Mouse (Mus musculus): ENCODE results near the gene En1. TPM values are rescaled to one million over a fixed set of nuclear protein-coding genes. Genes with fewer than 3 reads are reported as not detected.
A peak's percentile ranks its signal among the peaks of the same experiment; 100 is the strongest.

The En1 gene
- polyA plus RNA-seq, 1 experiment from 2014 or later = not detected

DNA sequence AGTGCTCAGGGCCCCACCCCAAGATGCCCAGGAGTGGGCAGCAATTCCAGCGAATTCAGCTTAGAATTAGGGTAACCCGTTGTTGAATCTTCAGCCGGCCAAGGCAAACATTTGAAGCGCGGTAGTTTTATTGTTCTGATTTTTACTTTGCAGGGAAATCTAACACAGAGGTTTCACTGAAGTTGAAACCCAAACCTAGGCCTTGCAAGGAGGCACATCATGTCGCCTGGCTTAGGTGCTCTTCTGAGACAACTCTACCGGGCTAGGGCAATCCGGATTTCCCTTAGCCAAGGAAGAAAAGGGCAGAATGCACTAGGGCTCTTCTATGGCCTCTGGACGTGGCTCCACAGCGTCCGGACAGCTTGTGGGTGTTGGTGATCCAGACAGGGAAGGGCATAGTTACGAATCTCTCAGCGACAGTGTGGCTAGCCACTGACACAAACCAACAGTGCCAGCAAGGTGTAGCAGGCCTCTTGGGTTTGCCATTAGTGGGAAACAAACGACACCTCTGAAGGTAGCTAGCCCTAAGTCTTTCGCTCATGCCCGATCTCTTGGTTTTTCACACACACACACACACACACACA lies 873 bp upstream of the En1 start:
- H3K27me3 ChIP-seq = peaks cover 100% of the 10 kb centered on the region
- ATAC-seq (ENCODE audit: insufficient read depth) = no peak
- no peaks in the 10 kb centered on the region for H3K9me3 ChIP-seq (replicated peaks)
- 4% methylated on average over 16 of the region's 16 CpGs for WGBS (ENCODE audit: insufficient replicate concordance)
- no peak overlapping the region for H3K9ac ChIP-seq
- H3K27ac ChIP-seq (replicated peaks) = no peak overlapping the region
- no peak overlapping the region for H3K4me3 ChIP-seq (replicated peaks)
- peaks cover 13% of the 10 kb centered on the region for H3K4me1 ChIP-seq (replicated peaks)
- no peaks in the 10 kb centered on the region for H3K36me3 ChIP-seq (replicated peaks)
- H3K4me2 ChIP-seq = no peak overlapping the region

DNA sequence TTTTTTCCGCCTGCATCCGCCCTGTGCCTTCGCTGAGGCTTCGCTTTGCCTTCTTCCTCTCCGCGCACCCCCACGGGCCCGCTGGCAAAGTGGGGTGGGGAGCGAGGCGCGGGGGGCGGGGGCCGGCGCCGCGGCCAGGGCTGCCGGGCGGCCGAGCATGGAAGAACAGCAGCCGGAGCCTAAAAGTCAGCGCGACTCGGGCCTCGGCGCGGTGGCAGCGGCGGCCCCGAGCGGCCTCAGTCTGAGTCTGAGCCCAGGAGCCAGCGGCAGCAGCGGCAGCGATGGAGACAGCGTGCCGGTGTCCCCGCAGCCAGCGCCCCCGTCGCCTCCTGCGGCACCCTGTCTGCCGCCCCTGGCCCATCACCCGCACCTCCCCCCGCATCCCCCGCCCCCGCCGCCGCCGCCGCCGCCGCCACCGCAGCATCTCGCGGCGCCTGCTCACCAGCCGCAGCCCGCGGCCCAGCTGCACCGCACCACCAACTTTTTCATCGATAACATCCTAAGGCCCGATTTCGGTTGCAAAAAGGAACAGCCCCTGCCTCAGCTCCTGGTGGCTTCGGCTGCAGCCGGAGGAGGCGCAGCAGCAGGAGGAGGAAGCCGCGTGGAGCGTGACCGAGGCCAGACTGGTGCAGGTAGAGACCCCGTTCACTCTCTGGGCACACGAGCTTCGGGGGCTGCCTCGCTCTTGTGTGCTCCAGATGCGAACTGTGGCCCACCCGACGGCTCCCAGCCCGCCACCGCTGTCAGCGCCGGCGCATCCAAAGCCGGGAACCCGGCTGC lies 848 bp downstream of the En1 start:
- ATAC-seq (ENCODE audit: insufficient read depth) = no peak
- Histone ChIP-seq H3K27ac (replicated peaks) (no peak overlapping the region), H3K4me3 (replicated peaks) (peak overlapping the region; percentile 38), H3K9me3 (replicated peaks) (no peaks in the 10 kb centered on the region), H3K9ac (no peak overlapping the region), H3K4me2 (peak overlapping the region; percentile 56), H3K4me1 (replicated peaks) (peaks cover 13% of the 10 kb centered on the region), H3K36me3 (replicated peaks) (no peaks in the 10 kb centered on the region), H3K27me3 (peaks cover 100% of the 10 kb centered on the region)
- under 1% methylated on average over 82 of the region's 83 CpGs for WGBS (ENCODE audit: insufficient replicate concordance)

DNA sequence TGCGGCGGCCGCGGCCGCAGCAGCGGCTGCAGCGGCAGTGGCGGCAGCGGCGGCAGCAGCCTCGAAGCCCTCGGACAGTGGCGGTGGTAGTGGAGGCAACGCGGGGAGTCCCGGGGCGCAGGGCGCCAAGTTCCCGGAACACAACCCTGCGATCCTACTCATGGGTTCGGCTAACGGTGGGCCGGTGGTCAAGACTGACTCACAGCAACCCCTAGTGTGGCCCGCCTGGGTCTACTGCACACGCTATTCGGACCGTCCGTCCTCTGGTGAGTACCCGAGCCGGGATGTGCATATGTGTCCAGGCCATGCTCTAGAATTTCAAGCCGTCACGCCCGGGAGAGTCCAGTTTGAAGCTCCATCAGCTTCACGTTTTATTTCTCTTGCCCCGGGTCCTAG lies 1.4 kb downstream of the En1 start:
- Histone ChIP-seq H3K9me3 (replicated peaks) (no peaks in the 10 kb centered on the region), H3K36me3 (replicated peaks) (no peaks in the 10 kb centered on the region), H3K27ac (replicated peaks) (no peak overlapping the region), H3K4me3 (replicated peaks) (peak overlapping the region; percentile 38; the same call in 1 of the 2 replicates), H3K4me1 (replicated peaks) (peaks cover 13% of the 10 kb centered on the region), H3K4me2 (peak overlapping the region; percentile 56), H3K27me3 (peaks cover 100% of the 10 kb centered on the region), H3K9ac (no peak overlapping the region)
- WGBS (ENCODE audit: insufficient replicate concordance) = 2% methylated on average over 34 of the region's 35 CpGs
- no peak for ATAC-seq (ENCODE audit: insufficient read depth)

DNA sequence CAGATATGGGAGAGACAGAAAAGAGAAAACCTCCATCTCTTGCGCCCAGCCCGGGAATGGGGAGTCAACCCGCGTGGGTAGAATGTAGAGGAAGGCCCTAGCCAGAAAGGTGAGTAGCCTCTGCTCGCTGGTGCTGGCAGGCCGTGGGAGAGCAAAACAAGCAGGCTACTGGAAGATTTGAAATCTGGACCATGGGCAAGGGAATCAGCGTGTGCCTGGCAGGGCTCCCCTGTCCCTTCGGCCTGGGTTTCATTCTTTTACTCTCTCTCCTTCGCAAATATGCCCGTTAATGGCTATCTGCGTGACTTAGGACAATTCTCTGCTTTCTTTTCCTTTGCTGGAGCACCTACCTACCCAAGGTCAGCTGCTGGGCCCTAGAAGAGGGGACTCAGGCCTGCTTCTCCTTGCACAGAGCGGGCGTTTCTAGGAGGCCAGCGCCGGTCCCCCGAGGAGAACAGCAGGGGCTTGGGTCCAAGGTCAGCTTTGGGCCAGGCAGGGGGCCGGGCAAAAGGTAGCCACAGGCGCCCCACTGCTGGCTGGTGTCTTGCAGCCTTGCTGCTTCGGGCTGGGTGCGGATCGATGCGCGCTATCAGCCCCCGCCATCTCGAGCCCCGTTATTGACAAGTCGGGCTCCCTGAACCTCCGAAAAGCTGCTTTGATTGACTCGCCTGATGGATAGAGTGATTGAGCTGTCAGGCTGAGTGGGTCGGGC lies 2.4 kb downstream of the En1 start:
- no peaks in the 10 kb centered on the region for H3K9me3 ChIP-seq (replicated peaks)
- ATAC-seq (ENCODE audit: insufficient read depth) = no peak
- no peak overlapping the region for H3K4me2 ChIP-seq
- H3K27ac ChIP-seq (replicated peaks) = no peak overlapping the region
- H3K4me3 ChIP-seq (replicated peaks) = no peak overlapping the region
- H3K27me3 ChIP-seq = peaks cover 100% of the 10 kb centered on the region
- no peaks in the 10 kb centered on the region for H3K36me3 ChIP-seq (replicated peaks)
- WGBS (ENCODE audit: insufficient replicate concordance) = 3% methylated on average over 30 of the region's 30 CpGs
- peaks cover 13% of the 10 kb centered on the region for H3K4me1 ChIP-seq (replicated peaks)
- no peak overlapping the region for H3K9ac ChIP-seq

DNA sequence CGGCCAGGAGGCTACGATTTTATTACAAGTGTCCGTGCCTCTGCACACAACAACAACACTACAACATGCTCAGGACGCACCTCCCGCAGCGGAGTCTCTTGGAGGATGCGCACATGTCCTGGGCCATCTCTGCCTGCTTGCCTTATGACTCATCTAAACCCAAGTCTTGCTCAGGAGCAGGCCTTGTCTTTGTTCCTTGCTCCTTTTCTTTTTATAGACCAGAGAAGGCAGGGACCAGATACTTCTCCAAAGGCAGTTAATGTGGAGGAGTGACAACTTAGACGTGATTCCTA lies 2.9 kb downstream of the En1 start:
- peaks cover 13% of the 10 kb centered on the region for H3K4me1 ChIP-seq (replicated peaks)
- no peaks in the 10 kb centered on the region for H3K9me3 ChIP-seq (replicated peaks)
- H3K4me2 ChIP-seq = no peak overlapping the region
- H3K9ac ChIP-seq = no peak overlapping the region
- ATAC-seq (ENCODE audit: insufficient read depth) = no peak
- H3K36me3 ChIP-seq (replicated peaks) = no peaks in the 10 kb centered on the region
- H3K27me3 ChIP-seq = peaks cover 100% of the 10 kb centered on the region
- no peak overlapping the region for H3K4me3 ChIP-seq (replicated peaks)
- no peak overlapping the region for H3K27ac ChIP-seq (replicated peaks)
- WGBS (ENCODE audit: insufficient replicate concordance) = 3% methylated on average over 8 of the region's 8 CpGs

DNA sequence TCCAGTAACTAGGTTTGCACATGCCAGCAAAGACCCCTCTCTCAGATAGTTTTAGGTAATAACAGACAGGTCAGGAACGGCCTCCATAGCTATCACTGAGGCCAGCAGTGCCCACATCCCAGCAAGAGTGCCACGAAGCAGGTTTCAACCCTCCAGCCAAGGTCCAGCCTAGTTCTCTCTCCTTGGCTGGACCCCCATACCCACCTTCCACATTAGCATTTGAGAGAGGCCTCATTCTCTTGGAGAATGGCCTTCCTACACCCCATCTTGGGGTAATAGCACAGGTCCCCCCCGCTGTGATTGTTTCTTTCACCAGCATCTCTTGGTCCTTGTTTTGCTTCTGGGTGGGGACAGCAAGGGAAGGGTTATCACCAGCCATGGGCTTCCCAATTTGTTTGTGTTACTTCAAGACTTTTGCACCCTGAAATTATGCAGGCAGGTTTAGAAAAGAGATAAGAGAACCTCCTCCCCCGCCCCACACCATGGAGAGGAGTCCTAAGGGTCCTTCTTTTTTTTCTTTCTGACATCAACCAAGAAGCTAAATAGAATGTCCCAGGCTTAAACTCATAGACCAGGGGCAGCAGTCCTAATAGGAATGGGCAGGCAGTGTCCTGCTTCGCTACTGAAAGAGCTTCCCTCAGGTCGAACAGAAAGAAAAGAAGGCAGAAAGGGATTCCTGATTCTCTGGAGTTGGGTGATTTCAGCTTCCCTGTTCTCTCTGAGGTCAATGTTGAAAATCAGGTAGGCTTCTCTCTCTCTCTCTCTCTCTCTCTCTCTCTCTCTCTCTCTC lies 3.5 kb downstream of the En1 start:
- WGBS (ENCODE audit: insufficient replicate concordance) = 2% methylated on average over 6 of the region's 6 CpGs
- H3K36me3 ChIP-seq (replicated peaks) = no peaks in the 10 kb centered on the region
- H3K4me1 ChIP-seq (replicated peaks) = peaks cover 13% of the 10 kb centered on the region
- H3K27ac ChIP-seq (replicated peaks) = no peak overlapping the region
- no peak overlapping the region for H3K4me3 ChIP-seq (replicated peaks)
- no peak overlapping the region for H3K9ac ChIP-seq
- no peaks in the 10 kb centered on the region for H3K9me3 ChIP-seq (replicated peaks)
- peaks cover 100% of the 10 kb centered on the region for H3K27me3 ChIP-seq
- H3K4me2 ChIP-seq = no peak overlapping the region
- no peak for ATAC-seq (ENCODE audit: insufficient read depth)

DNA sequence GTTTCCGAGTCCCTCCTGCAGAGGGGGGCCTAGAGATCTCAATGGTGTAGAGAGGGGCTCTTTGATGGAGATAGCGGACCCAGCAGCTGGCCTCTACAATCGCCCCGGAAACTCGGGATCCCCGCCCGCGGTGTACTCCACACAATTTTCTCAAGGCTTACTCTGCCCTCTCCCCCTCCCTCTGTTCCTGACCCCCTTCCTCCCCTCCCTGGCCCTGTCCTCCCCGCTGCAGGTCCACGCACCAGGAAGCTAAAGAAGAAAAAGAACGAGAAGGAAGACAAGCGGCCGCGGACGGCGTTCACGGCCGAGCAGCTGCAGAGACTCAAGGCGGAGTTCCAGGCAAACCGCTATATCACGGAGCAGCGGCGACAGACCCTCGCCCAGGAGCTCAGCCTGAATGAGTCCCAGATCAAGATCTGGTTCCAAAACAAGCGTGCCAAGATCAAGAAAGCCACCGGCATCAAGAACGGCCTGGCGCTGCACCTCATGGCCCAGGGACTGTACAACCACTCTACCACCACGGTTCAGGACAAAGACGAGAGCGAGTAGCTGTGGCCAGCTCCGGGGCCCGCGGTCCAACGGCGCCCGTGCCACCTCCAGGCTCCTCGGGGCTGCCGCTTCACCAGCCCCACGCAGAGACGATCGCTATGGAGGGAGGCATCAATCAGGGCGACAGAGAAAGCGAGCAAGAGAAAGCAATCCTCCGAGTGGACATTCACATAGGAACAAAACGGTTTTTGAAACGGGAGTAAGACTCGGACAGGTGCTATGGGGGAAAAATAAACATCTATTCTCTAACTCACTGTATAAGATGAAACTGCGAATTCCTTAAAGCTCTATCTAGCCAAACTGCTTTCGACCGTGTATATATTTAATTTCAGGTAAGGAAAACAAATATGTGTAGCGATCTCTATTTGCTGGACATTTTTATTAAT lies 4.7 kb downstream of the En1 start:
- no peak for ATAC-seq (ENCODE audit: insufficient read depth)
- Histone ChIP-seq H3K27me3 (peaks cover 100% of the 10 kb centered on the region), H3K36me3 (replicated peaks) (no peaks in the 10 kb centered on the region), H3K27ac (replicated peaks) (no peak overlapping the region), H3K9me3 (replicated peaks) (no peaks in the 10 kb centered on the region), H3K4me1 (replicated peaks) (peaks cover 13% of the 10 kb centered on the region), H3K4me3 (replicated peaks) (no peak overlapping the region), H3K9ac (no peak overlapping the region), H3K4me2 (no peak overlapping the region; the same call in 1 of the 2 replicates)
- 2% methylated on average over 52 of the region's 52 CpGs for WGBS (ENCODE audit: insufficient replicate concordance)

DNA sequence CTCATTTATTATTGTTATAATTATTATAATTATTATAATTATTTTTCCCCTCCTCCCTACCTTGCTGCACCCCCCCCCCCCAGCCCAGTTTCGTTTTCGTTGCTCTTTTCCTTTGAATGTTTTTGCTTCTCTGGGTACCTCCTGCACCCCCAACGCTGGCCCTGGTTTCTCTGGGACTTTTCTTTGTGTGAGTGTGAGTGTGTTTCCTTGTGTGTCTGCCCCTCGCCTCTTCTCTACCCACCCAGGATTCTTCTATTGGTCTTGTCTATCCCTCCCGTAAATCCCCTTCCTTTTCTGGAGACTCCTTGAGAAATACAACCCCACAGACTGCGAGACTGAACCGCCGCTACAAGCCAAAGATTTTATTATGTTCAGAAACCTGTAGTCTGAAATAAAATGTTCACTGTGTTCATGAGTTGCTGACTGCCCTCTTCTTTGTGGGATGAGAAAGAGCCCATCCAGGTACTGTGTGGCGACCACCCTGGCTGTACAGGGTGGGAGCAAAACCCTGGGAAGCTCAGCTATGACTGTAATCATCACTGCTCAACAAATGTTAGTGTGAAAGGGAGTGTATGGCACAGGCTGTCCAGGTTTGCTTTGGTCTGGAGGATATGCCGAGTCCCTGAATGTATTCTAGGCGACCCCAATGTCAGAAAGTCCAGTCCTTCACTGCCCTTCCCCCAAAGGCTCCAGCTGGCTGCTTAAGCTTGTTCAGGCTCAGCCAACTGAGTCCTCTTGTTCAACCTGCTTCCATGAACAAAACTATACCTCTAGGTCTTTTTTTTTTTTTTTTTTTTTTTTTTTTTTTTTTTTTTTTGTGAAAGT lies 5.6 kb downstream of the En1 start:
- Histone ChIP-seq H3K4me3 (replicated peaks) (no peak overlapping the region), H3K9me3 (replicated peaks) (no peaks in the 10 kb centered on the region), H3K4me1 (replicated peaks) (peaks cover 7% of the 10 kb centered on the region; the same call in 1 of the 2 replicates), H3K27me3 (peaks cover 100% of the 10 kb centered on the region), H3K4me2 (no peak overlapping the region), H3K36me3 (replicated peaks) (no peaks in the 10 kb centered on the region), H3K9ac (no peak overlapping the region), H3K27ac (replicated peaks) (no peak overlapping the region)
- ATAC-seq (ENCODE audit: insufficient read depth) = no peak
- WGBS (ENCODE audit: insufficient replicate concordance) = 9% methylated on average over 11 of the region's 11 CpGs

DNA sequence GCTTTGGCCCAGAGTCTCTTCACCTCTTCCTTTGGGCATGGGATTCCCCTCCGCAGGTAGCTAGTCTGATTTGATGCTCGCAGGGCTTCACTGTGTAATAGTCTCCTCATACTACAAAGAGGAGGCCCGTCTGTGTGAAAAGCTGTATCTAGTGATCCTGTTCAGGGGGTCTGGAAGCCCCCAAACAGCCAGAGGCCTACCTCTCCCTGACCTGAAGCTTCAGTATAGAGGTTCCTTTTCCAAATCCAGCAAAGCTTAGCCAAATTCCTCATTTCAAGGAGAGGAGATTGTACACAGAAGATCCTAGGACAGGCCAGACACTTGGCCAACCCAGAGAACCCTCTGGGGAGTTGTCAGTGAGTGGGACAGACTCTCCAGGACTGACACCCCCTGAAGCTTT lies 6.2 kb downstream of the En1 start:
- 26% methylated on average over 3 of the region's 3 CpGs for WGBS (ENCODE audit: insufficient replicate concordance)
- H3K9me3 ChIP-seq (replicated peaks) = no peaks in the 10 kb centered on the region
- 0 out of 2 replicates have a peak, but pooled peaks cover under 1% of the 10 kb centered on the region for H3K4me1 ChIP-seq (replicated peaks)
- H3K9ac ChIP-seq = no peak overlapping the region
- H3K27me3 ChIP-seq = peaks cover 100% of the 10 kb centered on the region
- no peak overlapping the region for H3K4me3 ChIP-seq (replicated peaks)
- H3K36me3 ChIP-seq (replicated peaks) = no peaks in the 10 kb centered on the region
- no peak overlapping the region for H3K4me2 ChIP-seq
- H3K27ac ChIP-seq (replicated peaks) = no peak overlapping the region
- ATAC-seq (ENCODE audit: insufficient read depth) = no peak

DNA sequence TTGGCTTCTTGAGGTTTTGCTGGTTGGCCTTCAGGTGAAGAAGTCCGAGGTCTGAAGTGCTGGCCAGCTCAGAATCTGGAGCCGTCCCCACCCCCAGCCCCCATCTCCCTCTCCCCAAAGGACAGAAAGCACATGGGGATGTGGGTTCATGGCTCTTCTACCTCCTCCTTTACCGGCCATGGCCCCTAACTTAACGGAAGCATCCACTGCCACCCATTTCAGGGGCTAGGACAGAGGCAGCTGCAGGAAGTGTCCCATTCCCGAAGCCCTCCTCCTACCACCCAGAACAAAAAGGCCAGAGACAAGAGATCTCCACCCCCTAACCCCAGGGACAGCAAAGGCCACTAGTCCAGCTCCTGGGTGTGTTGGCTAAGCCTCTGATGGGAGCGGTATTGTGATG lies 7.4 kb downstream of the En1 start:
- ATAC-seq (ENCODE audit: insufficient read depth) = no peak
- Histone ChIP-seq H3K4me2 (no peak overlapping the region), H3K36me3 (replicated peaks) (no peaks in the 10 kb centered on the region), H3K4me1 (replicated peaks) (no peaks in the 10 kb centered on the region; the same call in 1 of the 2 replicates), H3K9me3 (replicated peaks) (no peaks in the 10 kb centered on the region), H3K4me3 (replicated peaks) (no peak overlapping the region), H3K27ac (replicated peaks) (no peak overlapping the region), H3K27me3 (peaks cover 100% of the 10 kb centered on the region), H3K9ac (no peak overlapping the region)
- 4% methylated on average over 6 of the region's 6 CpGs for WGBS (ENCODE audit: insufficient replicate concordance)

Data from liver, embryonic 15.5 days (tissue).